Mouse (Mus musculus): Measurements from ENCODE around the gene Olfr96. TPM values are rescaled to one million over a fixed set of nuclear protein-coding genes. Genes with fewer than 3 reads are reported as not detected.
A peak's percentile ranks its signal among the peaks of the same experiment; 100 is the strongest.
"Not testable (repeated sequence)": the region's sequence is repeated elsewhere in the genome, so short reads cannot be mapped to it uniquely, and the experiment has no call there.

The Olfr96 gene
- polyA plus RNA-seq, 1 experiment from 2014 or later = not detected

- DNase-seq (ENCODE audit: low spot score) = peak; percentile 85
- no peak overlapping the region for H3K4me3 ChIP-seq (ENCODE audit: low read depth, low read length)
- no peaks in the 10 kb centered on the region for H3K9me3 ChIP-seq (ENCODE audit: control insufficient read depth, low read length)
- H3K4me2 ChIP-seq (ENCODE audit: low read depth, low read length, severe bottlenecking) = no peak overlapping the region
- H3K27me3 ChIP-seq (ENCODE audit: control insufficient read depth, insufficient read depth, low read length) = 0 out of 2 replicates have a peak, but pooled peaks cover under 1% of the 10 kb centered on the region
- peak; percentile 79 for ATAC-seq (replicated peaks; ENCODE audit: low FRiP score)
- whole genome bisulfite sequencing = under 1% methylated on average over 4 of the region's 4 CpGs
- H3K9ac ChIP-seq (ENCODE audit: low read length) = no peak overlapping the region
- H3K27ac ChIP-seq (ENCODE audit: low read depth, low read length) = no peak overlapping the region
- no peaks in the 10 kb centered on the region for H3K4me1 ChIP-seq (replicated peaks; ENCODE audit: control insufficient read depth, insufficient read depth, low read length)
- H3K36me3 ChIP-seq (ENCODE audit: control insufficient read depth, insufficient read depth, low read length) = no peaks in the 10 kb centered on the region
Measured at GRCm38 (mm10) chr17:37203206-37203916, 16.6 kb upstream of the Olfr96 start.

GRCm38 (mm10) chr17:37203917-37204236 lies 16.1 kb upstream of the Olfr96 start:
- peak; percentile 46 for ATAC-seq (replicated peaks; ENCODE audit: low FRiP score)
- no peaks in the 10 kb centered on the region for H3K9me3 ChIP-seq (ENCODE audit: control insufficient read depth, low read length)
- H3K4me2 ChIP-seq (ENCODE audit: low read depth, low read length, severe bottlenecking) = no peak overlapping the region
- no peak overlapping the region for H3K4me3 ChIP-seq (ENCODE audit: low read depth, low read length)
- H3K36me3 ChIP-seq (ENCODE audit: control insufficient read depth, insufficient read depth, low read length) = no peaks in the 10 kb centered on the region
- H3K27ac ChIP-seq (ENCODE audit: low read depth, low read length) = no peak overlapping the region
- H3K9ac ChIP-seq (ENCODE audit: low read length) = no peak overlapping the region
- 30% methylated on average over 3 of the region's 3 CpGs for WGBS
- no peak for DNase-seq (ENCODE audit: low spot score)
- H3K4me1 ChIP-seq (replicated peaks; ENCODE audit: control insufficient read depth, insufficient read depth, low read length) = no peaks in the 10 kb centered on the region
- H3K27me3 ChIP-seq (ENCODE audit: control insufficient read depth, insufficient read depth, low read length) = no peaks in the 10 kb centered on the region

DNA sequence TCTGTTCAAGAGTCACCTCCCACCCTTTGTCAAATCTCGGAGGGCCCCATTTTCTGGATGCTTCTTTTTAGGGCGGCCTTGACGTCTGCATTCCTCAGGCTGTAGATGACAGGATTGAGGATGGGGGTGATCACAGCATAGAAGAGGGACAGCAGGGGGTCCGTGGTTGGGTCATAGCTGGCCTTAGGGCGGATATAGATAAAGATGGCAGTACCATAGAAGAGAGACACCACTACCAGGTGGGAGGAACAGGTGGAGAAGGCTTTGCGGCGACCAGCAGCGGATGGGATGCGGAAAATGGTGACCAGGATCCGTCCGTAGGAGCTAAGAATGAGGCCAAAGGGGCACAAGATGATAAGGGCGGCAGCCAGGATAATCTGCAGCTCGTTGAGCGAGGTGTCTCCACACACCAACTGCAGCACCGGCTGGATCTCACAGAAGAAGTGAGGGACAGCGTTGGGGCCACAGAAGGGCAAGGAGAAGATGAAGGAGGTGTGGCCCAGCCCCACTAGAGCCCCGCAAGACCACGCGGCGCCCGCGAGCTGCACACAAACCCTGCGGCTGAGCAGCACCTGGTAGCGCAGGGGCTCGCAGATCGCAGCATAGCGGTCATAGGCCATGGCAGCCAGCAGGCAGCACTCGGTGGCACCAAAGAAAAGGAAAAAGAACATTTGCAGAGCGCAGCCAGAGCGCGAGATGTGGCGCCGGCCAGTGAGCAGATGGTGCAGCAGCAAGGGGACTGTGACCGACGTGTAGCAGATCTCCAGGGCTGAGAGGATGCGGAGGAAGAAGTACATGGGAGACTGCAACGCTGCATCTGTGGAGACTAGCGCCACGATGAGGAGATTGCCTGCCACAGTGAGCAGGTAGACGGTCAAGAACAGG lies 8.8 kb upstream of the Olfr96 start:
- Histone ChIP-seq H3K4me3 (ENCODE audit: low read depth, low read length) (peak overlapping the region; percentile 28), H3K36me3 (ENCODE audit: control insufficient read depth, insufficient read depth, low read length) (no peaks in the 10 kb centered on the region), H3K4me2 (ENCODE audit: low read depth, low read length, severe bottlenecking) (peak overlapping the region; percentile 52), H3K9me3 (ENCODE audit: control insufficient read depth, low read length) (no peaks in the 10 kb centered on the region), H3K27me3 (ENCODE audit: control insufficient read depth, insufficient read depth, low read length) (peaks cover 6% of the 10 kb centered on the region; the same call in 1 of the 2 replicates), H3K4me1 (replicated peaks; ENCODE audit: control insufficient read depth, insufficient read depth, low read length) (no peaks in the 10 kb centered on the region), H3K27ac (ENCODE audit: low read depth, low read length) (no peak overlapping the region), H3K9ac (ENCODE audit: low read length) (peak overlapping the region; percentile 35; the same call in 1 of the 2 replicates)
- DNase-seq (ENCODE audit: low spot score) (peak; percentile 54), ATAC-seq (replicated peaks; ENCODE audit: low FRiP score) (no peak)
- 18% methylated on average over 40 of the region's 40 CpGs for WGBS

- H3K9ac ChIP-seq (ENCODE audit: low read length) = no peak within 1 kb of the TSS
- no peaks in the 10 kb centered on the region for H3K4me1 ChIP-seq (replicated peaks; ENCODE audit: control insufficient read depth, insufficient read depth, low read length)
- peaks cover 6% of the 10 kb centered on the region; the same call in 1 of the 2 replicates for H3K27me3 ChIP-seq (ENCODE audit: control insufficient read depth, insufficient read depth, low read length)
- H3K4me3 ChIP-seq (ENCODE audit: low read depth, low read length) = no peak within 1 kb of the TSS
- 81% methylated on average over 3 of the region's 3 CpGs for WGBS
- no peak for ATAC-seq (replicated peaks; ENCODE audit: low FRiP score)
- no peak within 1 kb of the TSS for H3K4me2 ChIP-seq (ENCODE audit: low read depth, low read length, severe bottlenecking)
- H3K27ac ChIP-seq (ENCODE audit: low read depth, low read length) = no peak within 1 kb of the TSS
- DNase-seq (ENCODE audit: low spot score) = no peak
- no peaks in the 10 kb centered on the region for H3K9me3 ChIP-seq (ENCODE audit: control insufficient read depth, low read length)
- no peaks in the 10 kb centered on the region for H3K36me3 ChIP-seq (ENCODE audit: control insufficient read depth, insufficient read depth, low read length)
Measured at GRCm38 (mm10) chr17:37213018-37213417, 6.9 kb upstream of the Olfr96 start, which contains the start of gene Olfr95. TSS of gene Olfr95 (minus strand) at chr17:37213118.

DNA sequence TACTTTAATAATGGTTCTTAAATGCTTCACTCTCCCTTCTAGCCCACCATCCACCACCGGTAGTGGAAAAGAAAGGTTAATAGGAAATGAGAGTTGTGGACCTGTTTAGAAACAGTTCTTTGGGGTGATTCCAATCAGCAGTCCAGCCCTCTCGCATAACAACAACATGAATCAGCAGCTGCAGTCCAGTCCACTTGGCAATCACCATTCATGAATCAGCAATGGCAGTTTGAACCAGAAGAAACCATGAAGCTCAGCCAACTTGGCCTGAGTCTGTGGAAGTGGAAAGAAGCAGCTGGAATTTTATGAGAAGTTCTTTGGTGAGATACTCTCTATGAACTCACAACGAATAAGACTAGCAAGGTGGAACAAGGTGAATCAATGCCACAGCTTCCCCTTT lies 1.5 kb upstream of the Olfr96 start:
- 83% methylated on average over 3 of the region's 3 CpGs for WGBS
- ATAC-seq (replicated peaks; ENCODE audit: low FRiP score) (no peak), DNase-seq (ENCODE audit: low spot score) (no peak)
- H3K4me3 ChIP-seq (ENCODE audit: low read depth, low read length) = no peak overlapping the region
- no peak overlapping the region for H3K4me2 ChIP-seq (ENCODE audit: low read depth, low read length, severe bottlenecking)
- H3K27ac ChIP-seq (ENCODE audit: low read depth, low read length) = no peak overlapping the region
- H3K36me3 ChIP-seq (ENCODE audit: control insufficient read depth, insufficient read depth, low read length) = no peaks in the 10 kb centered on the region
- H3K27me3 ChIP-seq (ENCODE audit: control insufficient read depth, insufficient read depth, low read length) = no peaks in the 10 kb centered on the region
- no peak overlapping the region for H3K9ac ChIP-seq (ENCODE audit: low read length)
- no peaks in the 10 kb centered on the region for H3K9me3 ChIP-seq (ENCODE audit: control insufficient read depth, low read length)
- H3K4me1 ChIP-seq (replicated peaks; ENCODE audit: control insufficient read depth, insufficient read depth, low read length) = no peaks in the 10 kb centered on the region

GRCm38 (mm10) chr17:37221879-37222278 lies 1.9 kb downstream of the Olfr96 start:
- WGBS = 30% methylated on average over 1 of the region's 1 CpGs
- H3K4me1 ChIP-seq (replicated peaks; ENCODE audit: control insufficient read depth, insufficient read depth, low read length) = no peaks in the 10 kb centered on the region

GRCm38 (mm10) chr17:37237230-37237629 lies 17.3 kb downstream of the Olfr96 start, which contains the start of gene Olfr97:
TSS of gene Olfr97 (minus strand) at chr17:37237330.
- not testable (repeated sequence) for H3K4me3 ChIP-seq (ENCODE audit: low read depth, low read length); DNase-seq (ENCODE audit: low spot score); H3K9ac ChIP-seq (ENCODE audit: low read length); H3K9me3 ChIP-seq (ENCODE audit: control insufficient read depth, low read length); H3K27me3 ChIP-seq (ENCODE audit: control insufficient read depth, insufficient read depth, low read length); H3K4me2 ChIP-seq (ENCODE audit: low read depth, low read length, severe bottlenecking); H3K4me1 ChIP-seq (replicated peaks; ENCODE audit: control insufficient read depth, insufficient read depth, low read length); H3K36me3 ChIP-seq (ENCODE audit: control insufficient read depth, insufficient read depth, low read length); ATAC-seq (replicated peaks; ENCODE audit: low FRiP score); H3K27ac ChIP-seq (ENCODE audit: low read depth, low read length)
- 93% methylated on average over 2 of the region's 2 CpGs for WGBS

More at GRCm38 (mm10) chr17:37221879-37222278, 1.9 kb downstream of the Olfr96 start:
- DNase-seq (ENCODE audit: low spot score) (no peak), ATAC-seq (replicated peaks; ENCODE audit: low FRiP score) (no peak)
- H3K27me3 ChIP-seq (ENCODE audit: control insufficient read depth, insufficient read depth, low read length) = no peaks in the 10 kb centered on the region
- no peak overlapping the region for H3K27ac ChIP-seq (ENCODE audit: low read depth, low read length)
- no peaks in the 10 kb centered on the region for H3K36me3 ChIP-seq (ENCODE audit: control insufficient read depth, insufficient read depth, low read length)
- no peak overlapping the region for H3K4me2 ChIP-seq (ENCODE audit: low read depth, low read length, severe bottlenecking)
- H3K4me3 ChIP-seq (ENCODE audit: low read depth, low read length) = no peak overlapping the region
- no peaks in the 10 kb centered on the region for H3K9me3 ChIP-seq (ENCODE audit: control insufficient read depth, low read length)
- no peak overlapping the region for H3K9ac ChIP-seq (ENCODE audit: low read length)

DNA sequence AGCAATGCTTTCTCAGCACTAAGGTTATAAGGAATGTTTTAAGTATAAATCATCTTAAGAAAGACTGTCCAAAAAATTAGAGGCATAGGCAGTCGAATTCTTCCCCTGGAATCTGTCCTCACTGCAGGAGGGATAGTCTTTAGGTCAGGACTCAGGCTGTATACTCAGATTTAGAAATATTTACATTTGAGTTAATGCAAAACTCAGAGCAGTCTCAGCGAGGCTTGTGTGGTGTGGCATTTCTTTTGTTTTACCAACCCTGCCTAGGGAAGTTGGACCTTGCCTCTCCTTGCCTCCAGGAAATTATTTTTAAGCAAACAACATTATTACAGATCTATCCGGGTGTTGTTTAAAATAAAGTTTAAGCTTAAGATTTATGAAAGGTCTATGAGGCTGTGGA lies 22.3 kb downstream of the Olfr96 start:
- no peak overlapping the region for H3K9ac ChIP-seq (ENCODE audit: low read length)
- no peak overlapping the region for H3K27ac ChIP-seq (ENCODE audit: low read depth, low read length)
- WGBS = 61% methylated on average over 3 of the region's 3 CpGs
- H3K9me3 ChIP-seq (ENCODE audit: control insufficient read depth, low read length) = no peaks in the 10 kb centered on the region
- ATAC-seq (replicated peaks; ENCODE audit: low FRiP score) = no peak
- H3K4me2 ChIP-seq (ENCODE audit: low read depth, low read length, severe bottlenecking) = no peak overlapping the region
- no peaks in the 10 kb centered on the region for H3K27me3 ChIP-seq (ENCODE audit: control insufficient read depth, insufficient read depth, low read length)
- no peaks in the 10 kb centered on the region for H3K36me3 ChIP-seq (ENCODE audit: control insufficient read depth, insufficient read depth, low read length)
- no peak overlapping the region for H3K4me3 ChIP-seq (ENCODE audit: low read depth, low read length)
- H3K4me1 ChIP-seq (replicated peaks; ENCODE audit: control insufficient read depth, insufficient read depth, low read length) = no peaks in the 10 kb centered on the region
- no peak for DNase-seq (ENCODE audit: low spot score)
